Mouse (Mus musculus) macrophage (primary cell): ENCODE data around the gene Kcnh4. TPM values are rescaled to one million over a fixed set of nuclear protein-coding genes. Genes with fewer than 3 reads are reported as not detected.

Source experiments
- H3K27ac ChIP-seq: fragments of 350-480 bp; formaldehyde crosslinking; 2 replicates; pipeline ENCODE4 v1.9.0; 2021
- H3K36me3 ChIP-seq: fragments of 350-480 bp; formaldehyde crosslinking; 2 replicates; pipeline ENCODE4 v1.9.0; 2021; ENCODE audit errors: inconsistent target
- H3K4me3 ChIP-seq: fragments of 350-480 bp; formaldehyde crosslinking; 2 replicates; pipeline ENCODE4 v1.9.0; 2021; ENCODE audit errors: inconsistent target
- H3K79me2 ChIP-seq: fragments of 350-480 bp; formaldehyde crosslinking; 2 replicates; pipeline ENCODE4 v1.9.0; 2021; ENCODE audit errors: inconsistent target
- WGBS: methylation state at CpG from one replicate; pipeline ENCODE4 v1.1.7; 2026; ENCODE audit warnings: inconsistent platforms; ENCODE audit not compliant: missing documents; 5-methylcytosine and 5-hydroxymethylcytosine counted together
- polyA plus RNA-seq: library from polyadenylated mRNA; stranded (reverse); fragments of 250-400 nt; gene quantifications from 3 replicates; pipeline ENCODE4 v1.2.4, GENCODE M21; 2018; ENCODE audit warnings: inconsistent platforms

The Kcnh4 gene
- polyA plus RNA-seq, 1 experiment from 2014 or later = not detected

GRCm38 (mm10) chr11:100716649-100717048, 43.1 kb downstream of the Kcnh4 start:
- peaks cover 62% of the 10 kb centered on the region for H3K79me2 ChIP-seq
- H3K27ac ChIP-seq = no peak overlapping the region
- 100% methylated on average over 3 of the region's 3 CpGs for WGBS
- no peak overlapping the region for H3K4me3 ChIP-seq
- peaks cover 33% of the 10 kb centered on the region for H3K36me3 ChIP-seq

DNA sequence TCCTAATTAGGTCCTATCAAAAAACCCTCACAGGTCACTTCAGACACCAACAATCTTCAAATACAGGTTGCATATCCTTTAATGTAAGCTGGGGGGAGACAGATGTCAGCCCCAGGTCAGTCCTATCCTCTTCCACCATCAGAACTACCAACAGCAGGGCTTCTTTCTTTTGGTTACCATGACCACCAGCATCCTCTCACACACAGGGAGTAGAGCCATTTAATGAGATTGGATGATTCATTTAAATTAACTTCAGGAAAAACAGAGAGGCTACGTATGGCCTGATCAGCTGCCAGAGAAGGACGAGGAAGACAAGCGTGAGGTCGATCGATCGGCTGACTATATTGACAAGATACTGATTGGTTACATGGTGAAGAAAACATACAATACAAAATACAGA, 44.8 kb downstream of the Kcnh4 start:
- 94% methylated on average over 6 of the region's 6 CpGs for WGBS
- Histone ChIP-seq H3K36me3 (peaks cover 35% of the 10 kb centered on the region), H3K27ac (no peak overlapping the region), H3K79me2 (peaks cover 48% of the 10 kb centered on the region), H3K4me3 (no peak overlapping the region)

GRCm38 (mm10) chr11:100714534-100714915, 45.2 kb downstream of the Kcnh4 start:
- peaks cover 40% of the 10 kb centered on the region for H3K36me3 ChIP-seq
- WGBS = 56% methylated on average over 6 of the region's 6 CpGs
- peak overlapping the region; percentile 81 for H3K27ac ChIP-seq
- H3K4me3 ChIP-seq = no peak overlapping the region
- H3K79me2 ChIP-seq = peaks cover 43% of the 10 kb centered on the region

DNA sequence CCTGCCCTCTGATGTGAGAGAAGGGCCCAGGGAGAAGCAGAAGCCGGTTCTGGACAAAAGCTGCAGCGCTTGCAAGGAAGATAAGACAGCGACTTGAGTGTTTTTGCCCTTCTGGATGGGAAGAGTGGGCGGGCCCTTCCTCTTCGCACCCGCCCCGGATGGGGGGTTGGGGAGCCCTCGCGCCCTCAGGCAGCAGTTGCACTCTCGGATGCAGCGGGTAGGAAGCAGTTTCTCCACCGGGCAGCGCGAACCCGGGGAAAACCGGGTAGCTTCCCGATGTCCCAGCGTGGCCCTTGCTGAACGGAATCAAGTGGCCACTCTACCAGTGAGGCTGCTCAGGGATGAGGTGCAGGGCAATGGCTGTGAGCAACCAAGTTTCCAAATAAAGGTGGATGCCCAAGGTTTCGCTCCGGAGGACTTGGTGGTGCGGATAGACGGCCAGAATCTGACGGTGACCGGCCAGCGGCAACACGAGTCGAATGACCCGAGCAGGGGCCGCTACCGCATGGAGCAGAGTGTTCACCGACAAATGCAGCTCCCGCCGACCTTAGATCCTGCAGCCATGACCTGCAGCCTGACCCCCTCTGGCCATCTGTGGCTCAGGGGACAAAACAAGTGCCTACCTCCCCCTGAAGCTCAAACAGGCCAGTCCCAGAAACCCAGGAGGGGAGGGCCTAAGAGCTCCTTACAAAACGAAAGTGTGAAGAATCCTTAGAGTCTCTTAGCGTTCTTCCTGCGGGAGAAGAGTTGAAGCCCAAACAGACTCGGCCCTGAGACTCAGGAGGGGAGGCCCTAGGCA, 45.8 kb downstream of the Kcnh4 start, which contains the start of gene Hspb9:
Gene Hspb9 (plus strand): TSS at position 116 of the 799 bp plus-strand sequence.
- whole genome bisulfite sequencing = 4% methylated on average over 38 of the region's 38 CpGs
- H3K27ac ChIP-seq = peak within 1 kb of the TSS; percentile 81
- peaks cover 46% of the 10 kb centered on the region for H3K36me3 ChIP-seq
- H3K4me3 ChIP-seq = peak within 1 kb of the TSS; percentile 17; the same call in 1 of the 2 replicates
- peaks cover 41% of the 10 kb centered on the region for H3K79me2 ChIP-seq

- Histone ChIP-seq H3K4me3 (no peak overlapping the region; the same call in 1 of the 2 replicates), H3K36me3 (peaks cover 50% of the 10 kb centered on the region), H3K79me2 (peaks cover 34% of the 10 kb centered on the region), H3K27ac (peak overlapping the region; percentile 81)
- WGBS = 100% methylated on average over 1 of the region's 4 CpGs
These were observed 46.6 kb downstream of the Kcnh4 start for GRCm38 (mm10) chr11:100713174-100713573.

GRCm38 (mm10) chr11:100711783-100712615, 47.7 kb downstream of the Kcnh4 start, which contains the start of gene Kat2a:
TSS of gene Kat2a (minus strand) at chr11:100712465.
- peak within 1 kb of the TSS; percentile 33 for H3K4me3 ChIP-seq
- H3K79me2 ChIP-seq = peaks cover 22% of the 10 kb centered on the region
- WGBS = 2% methylated on average over 44 of the region's 48 CpGs
- peak within 1 kb of the TSS; percentile 81 for H3K27ac ChIP-seq
- peaks cover 50% of the 10 kb centered on the region for H3K36me3 ChIP-seq

DNA sequence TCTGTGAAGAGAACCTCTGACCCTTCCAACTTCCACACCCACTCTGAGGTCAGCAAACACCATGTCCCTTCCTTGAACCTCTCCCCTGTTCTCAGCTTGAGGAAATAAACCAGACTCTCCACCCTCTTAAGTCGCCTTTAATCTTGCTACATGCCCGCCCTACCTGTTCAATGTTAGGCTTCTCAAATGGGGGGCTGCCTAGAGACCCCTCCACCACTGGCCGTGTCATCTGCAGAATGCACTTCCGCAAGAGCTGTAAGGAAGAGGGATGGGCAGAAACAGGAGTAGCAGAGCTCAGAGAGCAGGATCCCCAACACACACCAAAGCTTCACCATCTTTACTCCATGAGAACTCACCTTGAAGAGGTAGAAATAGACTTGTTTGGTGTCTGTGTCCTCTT, 48.8 kb downstream of the Kcnh4 start:
- peaks cover 51% of the 10 kb centered on the region for H3K36me3 ChIP-seq
- no peak overlapping the region for H3K27ac ChIP-seq
- H3K79me2 ChIP-seq = peaks cover 12% of the 10 kb centered on the region; the same call in 1 of the 2 replicates
- WGBS = 90% methylated on average over 4 of the region's 4 CpGs
- no peak overlapping the region for H3K4me3 ChIP-seq

DNA sequence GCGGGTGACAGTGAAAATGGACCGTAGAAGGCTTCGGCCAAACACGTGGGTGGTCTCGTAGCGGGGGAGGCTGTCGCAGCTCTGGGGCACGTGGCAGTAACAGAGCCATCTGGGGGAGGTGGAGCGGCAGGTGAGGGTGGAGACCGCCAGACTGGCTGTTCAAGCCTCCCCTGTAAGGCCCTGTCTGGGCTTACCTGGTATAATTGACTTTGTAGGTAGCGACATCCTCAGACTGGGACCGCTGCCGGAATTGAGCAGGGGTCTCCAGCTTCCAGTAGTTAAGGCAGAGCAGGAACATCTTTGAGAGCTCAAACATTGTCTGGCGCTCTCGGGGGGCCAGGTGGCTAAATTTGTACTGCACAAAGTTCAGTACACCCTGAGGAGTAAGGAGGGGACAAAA, 49.2 kb downstream of the Kcnh4 start:
- 95% methylated on average over 15 of the region's 15 CpGs for WGBS
- Histone ChIP-seq H3K27ac (no peak overlapping the region), H3K79me2 (peaks cover 7% of the 10 kb centered on the region; the same call in 1 of the 2 replicates), H3K4me3 (no peak overlapping the region), H3K36me3 (peaks cover 51% of the 10 kb centered on the region)

DNA sequence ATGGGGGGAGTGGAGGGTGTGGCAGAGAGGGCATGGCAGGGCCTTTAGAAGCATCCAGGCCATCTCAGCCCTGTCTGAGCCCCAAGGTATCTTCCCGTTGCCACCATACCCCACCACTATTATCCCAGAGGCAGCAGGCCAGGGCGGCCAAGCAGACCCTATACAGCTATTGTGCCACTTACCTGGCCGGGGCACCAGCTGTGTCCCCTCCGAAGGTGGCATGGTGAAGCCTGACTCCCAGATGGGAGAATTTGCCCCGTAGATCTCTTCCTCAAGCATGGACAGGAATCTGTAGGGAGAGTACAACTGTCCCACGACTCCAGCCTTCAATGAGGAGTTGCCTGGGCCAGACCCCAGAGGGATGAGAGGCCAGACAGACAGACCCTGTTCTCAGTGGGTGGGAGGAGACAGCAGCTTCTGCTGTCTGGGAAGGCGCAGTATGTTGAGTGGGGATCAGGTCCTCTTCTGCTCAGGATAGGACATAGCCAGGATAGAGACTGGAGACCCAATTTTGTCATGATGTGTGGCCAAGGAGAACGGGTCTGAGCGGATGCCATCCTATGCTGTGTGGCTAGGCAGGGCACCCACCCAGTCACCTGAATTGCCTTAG, 50.4 kb downstream of the Kcnh4 start:
- H3K79me2 ChIP-seq = peaks cover 4% of the 10 kb centered on the region; the same call in 1 of the 2 replicates
- no peak overlapping the region for H3K27ac ChIP-seq
- no peak overlapping the region for H3K4me3 ChIP-seq
- WGBS = 92% methylated on average over 9 of the region's 9 CpGs
- H3K36me3 ChIP-seq = peaks cover 56% of the 10 kb centered on the region

GRCm38 (mm10) chr11:100705095-100705747, 54.5 kb downstream of the Kcnh4 start:
- Histone ChIP-seq H3K27ac (peak overlapping the region; percentile 94), H3K79me2 (peaks cover 27% of the 10 kb centered on the region), H3K36me3 (peaks cover 75% of the 10 kb centered on the region), H3K4me3 (no peak overlapping the region)
- WGBS = 98% methylated on average over 23 of the region's 23 CpGs

- Histone ChIP-seq H3K36me3 (peaks cover 73% of the 10 kb centered on the region), H3K79me2 (peaks cover 27% of the 10 kb centered on the region), H3K4me3 (peak within 1 kb of the TSS; percentile 93), H3K27ac (peak within 1 kb of the TSS; percentile 94)
- WGBS = 6% methylated on average over 6 of the region's 7 CpGs
These were observed 55.8 kb downstream of the Kcnh4 start, which contains the start of gene Dhx58 for GRCm38 (mm10) chr11:100703851-100704531. TSS of gene Dhx58 (minus strand) at chr11:100704271.

DNA sequence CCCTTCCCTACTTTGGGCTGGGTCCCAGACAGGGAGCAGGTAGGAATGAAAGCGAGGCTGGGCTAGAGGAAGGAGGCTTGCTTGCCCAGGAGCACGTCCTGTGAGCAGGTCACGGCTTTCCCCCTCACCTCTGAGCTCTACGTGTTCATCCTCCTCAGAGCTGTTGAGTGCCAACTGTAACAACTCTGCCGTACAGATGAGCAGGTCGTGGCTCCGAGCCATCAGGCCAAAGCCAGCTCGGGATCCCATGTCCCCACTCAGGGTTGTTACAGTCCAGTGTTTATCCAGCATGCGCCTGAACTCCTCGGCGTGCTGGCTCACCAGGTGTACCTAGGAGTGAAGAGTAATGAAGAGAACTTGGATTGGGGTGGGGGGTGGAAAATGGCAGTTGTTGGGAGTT, 56.4 kb downstream of the Kcnh4 start:
- Histone ChIP-seq H3K27ac (peak overlapping the region; percentile 94), H3K4me3 (peak overlapping the region; percentile 93), H3K79me2 (peaks cover 27% of the 10 kb centered on the region), H3K36me3 (peaks cover 73% of the 10 kb centered on the region)
- 8% methylated on average over 9 of the region's 11 CpGs for WGBS

- peak overlapping the region; percentile 94 for H3K27ac ChIP-seq
- 6% methylated on average over 7 of the region's 7 CpGs for WGBS
- peaks cover 73% of the 10 kb centered on the region for H3K36me3 ChIP-seq
- peak overlapping the region; percentile 93 for H3K4me3 ChIP-seq
- H3K79me2 ChIP-seq = peaks cover 27% of the 10 kb centered on the region
These were observed 56.8 kb downstream of the Kcnh4 start for GRCm38 (mm10) chr11:100702906-100703305.
